Mouse (Mus musculus) heart, adult 8-10 months (tissue): ENCODE measurements around the gene Il3ra. TPM values are rescaled to one million over a fixed set of nuclear protein-coding genes. Genes with fewer than 3 reads are reported as not detected.

Experiments used
- DNase-seq: peaks from one replicate; pipeline ENCODE4 v3.0.0; 2022; ENCODE audit warnings: low spot score
- total RNA-seq, 4 experiments: library from RNA; stranded (reverse); gene quantifications; 2 replicates each; pipeline ENCODE4 v1.2.4; 2022

The Il3ra gene
- total RNA-seq, 4 experiments from 2014 or later: 2.2 to 7.2 (median 3.5) TPM

DNA sequence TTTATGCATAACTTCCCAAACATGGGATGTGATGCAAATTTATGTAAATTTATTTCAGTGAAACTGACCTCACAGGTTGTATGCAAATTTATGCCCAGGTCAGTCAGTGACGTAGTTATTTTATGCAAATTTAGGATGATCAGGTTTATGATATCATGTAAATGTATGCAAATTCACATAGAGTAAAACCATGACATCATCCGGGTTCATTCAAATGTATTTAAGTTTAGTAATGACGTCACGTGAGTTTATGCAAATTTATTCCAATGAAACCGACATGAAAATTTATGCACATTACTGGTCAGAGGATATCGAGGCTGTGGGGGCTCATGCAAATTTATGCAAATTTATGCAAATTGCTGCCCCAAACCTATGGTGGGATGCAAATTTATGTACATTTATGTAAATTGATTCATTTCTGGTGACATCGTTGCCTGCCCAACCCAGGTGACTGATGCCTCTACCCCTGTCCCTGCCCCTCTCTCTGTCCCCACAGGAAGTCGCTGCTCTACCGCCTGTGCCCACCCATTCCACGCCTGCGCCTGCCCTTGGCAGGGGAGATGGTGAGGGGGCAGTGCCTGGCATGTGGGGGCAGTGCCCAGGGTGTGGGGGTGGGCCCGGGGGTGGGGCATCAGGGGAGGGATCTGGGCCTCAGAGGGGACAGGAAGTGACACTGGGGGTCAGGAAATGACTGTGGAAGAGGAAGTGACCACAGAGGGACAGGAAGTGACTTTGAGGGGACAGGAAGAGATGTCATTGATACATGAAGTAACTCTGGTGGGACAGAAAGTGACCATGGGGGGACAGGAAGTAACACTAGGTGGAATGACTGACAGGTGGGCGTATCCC lies 8.7 kb downstream of the Il3ra start:
- DNase-seq: no peak

DNA sequence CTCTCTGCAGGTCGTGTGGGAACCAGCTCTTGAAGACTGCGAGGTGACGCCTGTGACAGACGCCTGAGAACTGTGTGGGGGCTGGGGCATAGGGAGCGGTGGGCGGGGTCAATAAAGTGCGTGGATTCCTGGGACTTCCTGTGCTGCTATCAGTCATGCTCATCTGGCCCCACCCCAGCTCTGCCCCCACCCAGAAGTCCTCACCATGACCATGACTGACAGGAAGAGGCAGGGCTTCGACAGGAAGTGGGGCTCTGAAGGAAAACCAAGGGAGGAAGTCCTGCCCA lies 9.2 kb downstream of the Il3ra start:
- DNase-seq: no peak

DNA sequence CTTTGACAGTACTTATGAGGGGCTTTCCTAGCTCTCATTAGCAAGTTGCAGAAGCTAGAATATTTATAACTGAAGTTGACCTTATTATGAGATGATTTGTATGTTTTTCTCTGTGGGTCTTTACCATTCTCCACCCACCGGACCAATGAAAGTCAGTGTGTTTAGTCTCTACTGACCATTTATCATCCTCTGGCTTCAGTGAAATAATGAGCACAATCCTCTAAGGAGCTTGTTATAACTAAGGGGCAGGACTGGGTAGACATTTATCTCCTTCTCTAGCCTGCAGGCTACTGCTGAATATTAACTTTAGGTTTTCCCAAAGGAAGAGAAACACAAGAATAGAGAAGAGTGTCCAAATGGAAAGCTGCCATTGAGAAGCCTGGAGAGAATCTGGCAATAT lies 49.5 kb downstream of the Il3ra start:
- no peak for DNase-seq

DNA sequence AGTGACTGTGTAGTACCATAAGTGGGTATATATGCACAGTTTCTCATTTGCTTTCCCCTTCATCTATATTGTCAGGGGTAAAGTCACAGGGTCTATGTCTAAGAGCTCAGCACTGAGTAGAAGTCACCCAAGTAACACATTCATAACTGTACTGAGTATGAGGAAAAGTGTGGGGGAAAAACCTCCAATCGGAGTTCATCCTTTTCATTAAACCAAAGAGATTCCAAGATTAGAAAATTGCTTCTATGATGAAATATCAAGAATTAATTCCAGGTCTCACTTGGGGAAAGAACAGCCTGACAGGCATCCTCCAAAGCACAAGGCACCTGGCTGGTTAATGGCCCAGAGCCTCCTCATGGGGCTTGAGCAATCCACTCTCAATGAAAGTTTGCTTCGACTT lies 54.9 kb downstream of the Il3ra start, which contains the start of gene Olfr721-ps1:
TSS of gene Olfr721-ps1 (plus strand) at position 301 of the 400 bp plus-strand sequence.
- DNase-seq: no peak

Other genes with a start within 250 kb of the Il3ra start
- gene Psmd6, start 225.3 kb upstream of the Il3ra start, total RNA-seq: 10 to 100 TPM; 77.2 to 81.1 (median 79.8) TPM
- not detected for gene Olfr720, start 159.4 kb upstream of the Il3ra start, total RNA-seq
- not detected for gene Olfr31, start 23.4 kb upstream of the Il3ra start, total RNA-seq
- gene Olfr721-ps1, start 55.0 kb downstream of the Il3ra start, total RNA-seq: not detected